Mouse (Mus musculus) embryonic facial prominence, embryonic 14.5 days (tissue): ENCODE measurements around the gene Mov10. TPM values are rescaled to one million over a fixed set of nuclear protein-coding genes. Genes with fewer than 3 reads are reported as not detected.
"Not testable (repeated sequence)": the region's sequence is repeated elsewhere in the genome, so short reads cannot be mapped to it uniquely, and the experiment has no call there.

Experiments
- ATAC-seq: fragments of 200-750 bp; cut with Nextera tagmentation; 2 replicates; pipeline ENCODE4 v1.8.0; 2017; ENCODE audit warnings: low read depth, moderate number of reproducible peaks, moderate TSS enrichment
- DNase-seq: peaks from one replicate; pipeline ENCODE4 v3.0.0-alpha.2; 2015; ENCODE audit warnings: low spot score
- H3K27ac ChIP-seq: fragments of 300-500 bp; sonication (generic); replicated peaks from 2 replicates; pipeline ENCODE4 v1.5.1; 2014; ENCODE audit warnings: low read depth, mild to moderate bottlenecking, low read length, moderate library complexity
- H3K27me3 ChIP-seq: fragments of 300-500 bp; sonication (generic); replicated peaks from 2 replicates; pipeline ENCODE4 v1.6.1; 2014; ENCODE audit warnings: low read length; ENCODE audit not compliant: control insufficient read depth, insufficient read depth
- H3K36me3 ChIP-seq: fragments of 300-500 bp; sonication (generic); 2 replicates; pipeline ENCODE4 v1.6.1; 2014; ENCODE audit warnings: low read length, mixed read lengths; ENCODE audit not compliant: control insufficient read depth, insufficient read depth
- H3K4me1 ChIP-seq: fragments of 300-500 bp; sonication (generic); 2 replicates; pipeline ENCODE4 v1.6.1; 2014; ENCODE audit warnings: antibody characterized with exemption, low read length; ENCODE audit not compliant: control insufficient read depth, insufficient read depth
- H3K4me2 ChIP-seq: fragments of 300-500 bp; sonication (generic); 2 replicates; pipeline ENCODE4 v1.6.1; 2014; ENCODE audit warnings: low read depth, mild to moderate bottlenecking, low read length, moderate library complexity, mixed read lengths
- H3K4me3 ChIP-seq: fragments of 300-500 bp; sonication (generic); 2 replicates; pipeline ENCODE4 v1.5.1; 2014; ENCODE audit warnings: low read depth, mild to moderate bottlenecking, low read length
- H3K9ac ChIP-seq: fragments of 300-500 bp; sonication (generic); 2 replicates; pipeline ENCODE4 v1.6.1; 2014; ENCODE audit warnings: low read depth, mild to moderate bottlenecking, low read length, moderate library complexity, mixed read lengths
- H3K9me3 ChIP-seq: fragments of 300-500 bp; sonication (generic); 2 replicates; pipeline ENCODE4 v1.6.1; 2016; ENCODE audit warnings: low read length; ENCODE audit not compliant: control insufficient read depth
- WGBS: fragments of 180-500 bp; shearing (Covaris S2); extraction: QIAGEN DNeasy Blood & Tissue Kit; methylation state at CpG from one replicate; pipeline ENCODE4 v1.1.7; 2014; 5-methylcytosine and 5-hydroxymethylcytosine counted together
- polyA plus RNA-seq: library from polyadenylated mRNA; unstranded; fragments of >200 nt; fragmentation: Nextera tagmentation; extraction: Ambion mirVana; gene quantifications from 2 replicates; pipeline ENCODE4 v1.2.1, GENCODE M21; 2014

Gene Mov10
- polyA plus RNA-seq, result 38.1 and 44.6 TPM in 2 replicates

DNA sequence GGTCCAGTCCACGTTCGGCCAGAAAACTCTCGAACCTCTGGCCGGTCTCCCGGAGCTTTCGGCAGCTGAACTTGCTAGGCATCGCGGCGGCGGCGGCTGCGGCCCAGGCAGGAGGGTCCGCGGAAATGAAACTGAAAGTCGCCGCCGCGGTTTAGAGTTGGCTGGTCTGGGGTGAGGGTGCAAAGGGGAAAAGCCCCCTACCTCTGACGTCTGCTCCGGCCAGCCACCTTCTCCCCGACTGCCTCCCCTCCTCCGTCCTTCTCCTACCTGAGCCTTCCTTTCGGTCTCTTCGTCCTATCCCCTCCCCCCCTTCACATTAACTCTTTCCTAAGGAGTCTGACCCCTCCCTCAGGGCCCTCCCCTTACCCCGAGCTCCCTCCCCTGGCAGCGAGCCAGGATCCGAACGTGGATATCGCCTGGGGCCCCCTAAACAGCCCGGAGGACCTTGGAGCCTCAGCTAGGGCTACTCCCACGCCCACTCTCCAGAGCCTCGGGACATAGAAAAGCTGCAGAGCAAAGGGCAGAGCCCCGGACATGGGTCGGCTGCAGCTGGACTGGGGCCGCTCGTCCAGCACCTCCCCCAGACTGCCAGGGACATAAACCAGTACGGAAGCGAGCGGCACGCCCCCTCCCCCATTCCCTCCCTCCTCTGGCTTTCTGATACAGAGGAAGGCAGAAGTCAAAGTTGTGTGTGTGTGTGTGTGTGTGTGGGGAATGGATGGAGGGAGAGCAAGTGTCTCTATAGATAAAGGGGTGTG, at the start of gene Mov10:
Mov10 (minus strand) TSS at position 573 of the 758 bp plus-strand sequence.
- peak; percentile 75 for ATAC-seq
- 0 out of 2 replicates have a peak, but pooled peaks cover 7% of the 10 kb centered on the region for H3K4me1 ChIP-seq
- WGBS, result under 1% methylated on average over 29 of the region's 40 CpGs

DNA sequence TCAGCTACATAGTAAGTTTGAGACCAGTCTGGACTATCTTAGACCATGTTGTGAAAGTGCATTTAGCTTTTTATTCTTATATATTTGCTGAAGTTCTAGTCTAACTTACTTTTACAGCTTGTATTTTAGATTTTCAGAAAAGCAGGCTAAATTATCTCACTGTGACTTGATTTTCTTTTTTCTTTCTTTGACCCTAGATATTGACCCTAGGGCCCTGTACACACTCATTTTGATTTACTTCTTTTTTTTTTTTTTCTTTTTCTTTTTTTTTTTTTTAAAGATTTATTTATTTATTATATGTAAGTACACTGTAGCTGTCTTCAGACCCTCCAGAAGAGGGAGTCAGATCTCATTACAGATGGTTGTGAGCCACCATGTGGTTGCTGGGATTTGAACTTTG, 48.3 kb upstream of the Mov10 start:
- H3K27me3 ChIP-seq, ATAC-seq, H3K4me3 ChIP-seq, DNase-seq, H3K9me3 ChIP-seq, H3K27ac ChIP-seq: not testable (repeated sequence)
- peak overlapping the region; percentile 58; the same call in 1 of the 2 replicates for H3K4me2 ChIP-seq
- H3K36me3 ChIP-seq, result peaks cover 30% of the 10 kb centered on the region
- peaks cover 21% of the 10 kb centered on the region; the same call in 1 of the 2 replicates for H3K4me1 ChIP-seq
- H3K9ac ChIP-seq, result 0 out of 2 replicates have a peak overlapping the region, but pooled peaks have one; percentile 22

More for the DNA sequence above, at the start of gene Mov10:
- Histone ChIP-seq H3K27me3 (no peaks in the 10 kb centered on the region), H3K4me2 (peak within 1 kb of the TSS; percentile 79), H3K9me3 (no peaks in the 10 kb centered on the region), H3K27ac (peak within 1 kb of the TSS; percentile 96), H3K9ac (peak within 1 kb of the TSS; percentile 96), H3K36me3 (peaks cover 18% of the 10 kb centered on the region; the same call in 1 of the 2 replicates), H3K4me3 (peak within 1 kb of the TSS; percentile 92)
- DNase-seq, result peak; percentile 89

DNA sequence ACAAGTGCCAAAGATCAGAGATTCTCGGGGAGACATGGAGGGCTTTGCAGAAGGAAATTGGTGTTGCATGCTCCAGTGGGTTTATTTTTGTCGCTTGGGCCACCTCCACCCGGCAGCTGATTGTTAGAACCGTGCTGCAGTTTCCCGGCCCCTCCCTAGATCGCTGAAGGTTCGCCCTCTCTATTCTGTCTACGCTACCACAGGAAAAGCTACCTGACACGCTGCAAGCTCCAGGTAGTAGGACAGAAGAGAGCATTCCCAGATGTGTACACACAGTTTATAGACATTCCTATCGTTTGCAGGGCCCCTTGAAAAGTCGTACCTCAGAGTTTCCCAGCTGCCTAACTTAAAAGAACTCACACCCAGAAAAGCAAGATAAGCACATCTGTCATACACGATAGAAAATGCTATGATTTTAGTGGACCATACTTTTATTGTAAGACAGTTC, 47.0 kb upstream of the Mov10 start:
- peak overlapping the region; percentile 93 for H3K4me3 ChIP-seq
- H3K9ac ChIP-seq, result peak overlapping the region; percentile 78
- peaks cover 21% of the 10 kb centered on the region; the same call in 1 of the 2 replicates for H3K4me1 ChIP-seq
- H3K36me3 ChIP-seq, result peaks cover 17% of the 10 kb centered on the region
- ATAC-seq (no peak), DNase-seq (peak; percentile 19)
- H3K9me3 ChIP-seq, result no peaks in the 10 kb centered on the region
- no peaks in the 10 kb centered on the region for H3K27me3 ChIP-seq
- H3K27ac ChIP-seq, result peak overlapping the region; percentile 98
- 1% methylated on average over 12 of the region's 12 CpGs for WGBS
- peak overlapping the region; percentile 58 for H3K4me2 ChIP-seq

DNA sequence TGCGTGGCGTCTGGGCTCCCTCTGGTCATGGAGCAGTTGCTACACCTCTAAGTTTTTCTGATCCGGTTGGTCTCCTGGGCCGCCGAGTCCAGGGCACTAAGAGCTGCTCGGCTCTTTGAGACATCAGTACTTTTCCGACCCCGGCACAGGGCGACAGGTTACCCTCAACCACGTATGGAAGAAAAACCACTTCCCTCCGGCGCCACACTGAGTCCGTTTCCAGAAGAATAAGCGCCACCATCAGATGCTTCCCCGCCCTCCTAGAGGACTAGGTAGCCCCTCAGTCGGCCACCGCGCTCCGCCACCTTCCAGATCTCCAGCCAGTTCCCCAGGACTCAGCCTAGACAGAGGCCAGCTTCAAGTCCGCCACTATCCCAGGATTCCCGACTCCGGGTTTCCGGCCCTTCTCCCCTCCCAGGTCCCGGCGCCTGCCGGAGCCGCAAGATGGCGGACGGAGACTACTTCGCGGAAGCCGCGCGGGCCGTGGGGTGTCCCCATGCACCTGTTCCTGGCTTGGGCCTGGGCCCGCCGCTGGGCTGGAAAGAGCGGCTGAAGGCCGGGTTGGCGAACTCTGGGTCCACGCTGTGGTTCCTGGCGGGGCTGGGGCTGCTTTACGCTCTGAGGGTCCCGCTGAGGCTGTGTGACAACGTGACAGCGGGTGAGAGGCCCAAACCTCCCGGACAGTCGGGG, 46.4 kb upstream of the Mov10 start:
- WGBS, result under 1% methylated on average over 46 of the region's 48 CpGs
- Histone ChIP-seq H3K27ac (peak overlapping the region; percentile 98), H3K4me3 (peak overlapping the region; percentile 93), H3K9me3 (no peaks in the 10 kb centered on the region), H3K9ac (peak overlapping the region; percentile 78), H3K4me1 (peaks cover 21% of the 10 kb centered on the region; the same call in 1 of the 2 replicates), H3K27me3 (no peaks in the 10 kb centered on the region), H3K36me3 (peaks cover 11% of the 10 kb centered on the region; the same call in 1 of the 2 replicates), H3K4me2 (peak overlapping the region; percentile 58)
- DNase-seq, result peak; percentile 93
- ATAC-seq, result peak; percentile 94

DNA sequence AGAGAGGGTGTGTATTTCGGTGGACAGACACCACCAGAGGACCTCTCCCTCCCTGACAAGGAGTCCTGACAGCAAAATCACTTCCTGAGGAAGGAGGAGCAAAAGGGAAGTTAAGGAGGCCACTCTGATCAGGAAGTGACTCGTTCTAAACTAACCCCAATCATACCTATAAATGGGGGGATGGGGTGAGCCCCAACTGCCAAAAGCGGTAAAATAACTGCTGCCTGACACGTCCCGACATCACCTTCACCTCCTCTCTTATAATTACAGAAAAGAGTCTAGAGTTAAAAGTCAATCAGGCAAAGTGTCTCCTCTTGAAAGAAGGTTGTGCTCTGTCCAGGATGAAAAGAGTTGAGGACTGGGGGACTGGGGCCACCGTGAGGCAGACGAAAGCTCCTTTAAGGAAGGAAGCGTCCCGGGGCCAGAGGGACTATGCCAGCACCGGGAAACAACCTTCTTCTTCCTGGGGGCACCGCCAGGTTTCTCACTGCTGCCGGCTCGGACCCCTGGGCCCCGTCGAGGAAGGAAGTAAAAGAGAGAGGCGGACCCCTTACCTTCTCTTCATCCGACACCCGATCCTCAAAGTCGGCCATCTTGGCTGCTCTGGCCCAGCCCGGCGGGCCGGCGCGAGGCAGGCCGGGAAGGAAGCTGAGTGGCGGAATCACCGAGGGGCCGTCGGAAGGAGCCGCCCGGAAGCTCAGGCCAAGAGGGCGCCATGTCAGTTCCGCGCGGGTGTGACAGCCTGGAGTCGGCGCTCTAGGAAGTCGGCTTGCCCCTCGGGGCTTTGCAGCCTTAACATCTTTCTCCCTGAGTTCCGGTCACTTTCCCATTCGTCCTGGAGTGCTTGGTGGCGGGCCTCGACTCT, 45.7 kb upstream of the Mov10 start, which contains the start of the genes St7l and Capza1:
St7l (plus strand) TSS at position 220 of the 865 bp plus-strand sequence.
Capza1 (minus strand) TSS at position 720 of the 865 bp plus-strand sequence.
- Histone ChIP-seq H3K4me2 (peak within 1 kb of the TSS; percentile 60), H3K27ac (peak within 1 kb of the TSS; percentile 98), H3K9me3 (no peaks in the 10 kb centered on the region), H3K9ac (peak within 1 kb of the TSS; percentile 78), H3K27me3 (no peaks in the 10 kb centered on the region), H3K4me3 (peak within 1 kb of the TSS; percentile 93), H3K36me3 (peaks cover 8% of the 10 kb centered on the region; the same call in 1 of the 2 replicates), H3K4me1 (peaks cover 21% of the 10 kb centered on the region; the same call in 1 of the 2 replicates)
- peak; percentile 98 for ATAC-seq
- peak; percentile 96 for DNase-seq
- under 1% methylated on average over 43 of the region's 43 CpGs for WGBS

DNA sequence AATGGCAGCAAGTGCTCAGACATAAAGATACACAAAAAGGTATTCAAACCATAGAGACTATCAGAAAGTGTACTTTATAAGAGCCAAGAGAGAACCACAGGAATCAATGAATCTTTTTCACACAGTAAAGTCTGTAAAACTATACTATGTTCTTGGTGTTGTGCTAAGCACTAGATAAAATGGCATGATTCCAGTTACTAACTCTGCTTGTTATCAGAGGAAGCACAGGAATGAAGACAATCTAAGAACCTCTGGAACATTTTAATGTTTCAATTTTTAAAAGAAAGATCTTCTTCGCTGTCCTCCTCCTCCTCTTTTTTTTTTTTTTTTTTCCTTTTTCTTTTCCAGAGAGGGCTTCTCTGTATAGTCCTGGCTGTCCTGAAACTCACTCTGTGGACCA, 40.2 kb upstream of the Mov10 start:
- WGBS, result 89% methylated on average over 1 of the region's 1 CpGs
- H3K4me1 ChIP-seq, result peaks cover 12% of the 10 kb centered on the region; the same call in 1 of the 2 replicates
- H3K27ac ChIP-seq, result no peak overlapping the region
- DNase-seq, result no peak
- no peaks in the 10 kb centered on the region for H3K9me3 ChIP-seq
- no peak overlapping the region for H3K9ac ChIP-seq
- H3K27me3 ChIP-seq, result no peaks in the 10 kb centered on the region
- H3K4me3 ChIP-seq, result no peak overlapping the region
- peaks cover 12% of the 10 kb centered on the region; the same call in 1 of the 2 replicates for H3K36me3 ChIP-seq
- H3K4me2 ChIP-seq, result no peak overlapping the region
- no peak for ATAC-seq

DNA sequence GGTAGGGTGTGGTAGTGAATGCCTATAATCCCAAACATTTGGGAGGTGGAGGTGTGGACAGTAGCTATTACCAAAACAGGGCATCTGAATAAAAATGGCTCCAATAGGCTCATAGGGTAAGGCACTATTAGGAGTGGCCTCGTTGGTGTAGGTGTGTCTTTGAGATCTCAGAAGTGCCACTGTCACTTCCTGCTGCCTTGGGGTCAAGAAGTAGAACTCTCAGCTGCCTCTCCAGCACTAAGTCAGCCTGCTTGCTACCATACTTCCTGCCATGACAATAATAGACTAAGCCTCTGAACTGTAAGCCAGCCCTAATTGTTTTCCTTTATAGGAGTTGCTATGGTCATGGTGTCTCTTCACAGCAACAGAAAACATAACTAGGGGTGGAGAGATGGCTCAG, 37.7 kb upstream of the Mov10 start:
- Histone ChIP-seq H3K27ac (no peak overlapping the region), H3K4me1 (no peaks in the 10 kb centered on the region), H3K9ac (no peak overlapping the region), H3K4me2 (no peak overlapping the region), H3K27me3 (no peaks in the 10 kb centered on the region), H3K9me3 (no peaks in the 10 kb centered on the region), H3K36me3 (peaks cover 12% of the 10 kb centered on the region; the same call in 1 of the 2 replicates), H3K4me3 (no peak overlapping the region)
- 82% methylated on average over 1 of the region's 1 CpGs for WGBS
- ATAC-seq (no peak), DNase-seq (no peak)

DNA sequence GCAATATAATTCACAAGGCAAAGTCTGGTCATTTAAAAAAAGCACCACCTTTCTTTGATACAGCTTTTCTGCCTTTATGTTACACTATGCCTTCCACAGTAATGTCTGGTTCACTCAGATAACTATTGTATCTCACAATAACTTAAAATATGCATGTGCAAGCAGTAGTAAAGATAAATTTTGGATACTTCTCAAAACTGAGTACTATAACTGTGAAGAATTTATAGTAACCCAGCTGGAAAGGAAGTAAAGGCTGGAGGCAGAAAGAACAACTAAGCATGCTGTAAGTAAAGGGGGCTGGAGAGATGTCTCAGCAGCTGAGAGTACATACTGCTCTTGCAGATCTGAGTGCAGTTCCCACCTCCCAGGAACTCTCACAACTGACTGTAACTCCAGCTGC, 36.5 kb upstream of the Mov10 start:
- peaks cover 15% of the 10 kb centered on the region; the same call in 1 of the 2 replicates for H3K36me3 ChIP-seq
- no peak overlapping the region for H3K4me2 ChIP-seq
- H3K4me1 ChIP-seq, result no peaks in the 10 kb centered on the region
- no peak overlapping the region for H3K27ac ChIP-seq
- no peak overlapping the region for H3K9ac ChIP-seq
- no peaks in the 10 kb centered on the region for H3K9me3 ChIP-seq
- no peaks in the 10 kb centered on the region for H3K27me3 ChIP-seq
- no peak for ATAC-seq
- DNase-seq, result no peak
- H3K4me3 ChIP-seq, result no peak overlapping the region
